Mouse (Mus musculus) adipose tissue, adult 10 weeks (tissue): ENCODE measurements around the gene Olfr746. TPM values are rescaled to one million over a fixed set of nuclear protein-coding genes. Genes with fewer than 3 reads are reported as not detected.

Experiments used
- polyA plus RNA-seq: library from polyadenylated mRNA; stranded (reverse); fragments of 350-450 nt; fragmentation: Illumina TruSeq; extraction: RNeasy Lipid Tissue Mini Kit (QIAGEN cat#74804); gene quantifications from one replicate; pipeline ENCODE4 v1.2.3, GENCODE M21; 2014; ENCODE audit warnings: low read depth, low replicate concordance

The Olfr746 gene
- polyA plus RNA-seq, result not detected

DNA sequence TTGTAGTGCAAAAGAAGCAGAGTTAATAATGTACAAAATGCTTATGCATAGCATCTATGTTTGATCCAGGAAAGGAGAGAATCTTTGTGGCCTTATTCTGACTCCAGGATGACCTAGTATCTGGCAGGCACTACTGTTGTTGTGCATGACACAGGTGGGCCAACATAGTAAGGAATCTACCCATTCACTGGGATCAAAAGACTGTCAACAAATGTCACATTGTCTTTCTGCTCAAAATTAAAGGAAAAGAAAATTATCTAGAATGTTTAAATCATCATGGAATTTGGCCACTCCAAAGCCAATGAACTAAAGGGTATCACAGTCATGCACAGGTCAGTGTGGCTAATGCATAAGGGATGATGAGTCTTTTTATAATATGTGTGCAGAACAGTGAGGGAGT is at the start of gene Olfr746:
Olfr746 (plus strand) TSS at position 301 of the 400 bp plus-strand sequence.

DNA sequence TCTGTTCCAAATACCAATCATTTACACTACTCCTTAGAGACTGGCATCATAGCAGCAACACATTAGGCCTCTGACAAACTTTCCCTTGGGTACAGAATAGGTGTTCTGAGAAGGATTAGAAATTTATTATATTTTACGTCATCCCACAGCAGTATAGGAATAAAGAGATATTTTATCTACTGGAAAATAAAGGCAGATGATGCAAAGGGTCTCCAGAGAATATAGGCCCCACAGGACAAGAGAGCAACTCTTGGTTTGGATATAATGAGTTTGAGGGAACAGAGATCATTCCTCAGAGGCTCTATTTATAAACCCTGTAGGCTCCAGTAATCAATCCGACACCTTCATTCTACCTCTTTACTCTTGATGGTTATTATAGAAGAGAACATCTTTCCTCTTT is 32.3 kb upstream of the Olfr746 start, which contains the start of gene Olfr744:
Olfr744 (plus strand) TSS at position 301 of the 400 bp plus-strand sequence.

DNA sequence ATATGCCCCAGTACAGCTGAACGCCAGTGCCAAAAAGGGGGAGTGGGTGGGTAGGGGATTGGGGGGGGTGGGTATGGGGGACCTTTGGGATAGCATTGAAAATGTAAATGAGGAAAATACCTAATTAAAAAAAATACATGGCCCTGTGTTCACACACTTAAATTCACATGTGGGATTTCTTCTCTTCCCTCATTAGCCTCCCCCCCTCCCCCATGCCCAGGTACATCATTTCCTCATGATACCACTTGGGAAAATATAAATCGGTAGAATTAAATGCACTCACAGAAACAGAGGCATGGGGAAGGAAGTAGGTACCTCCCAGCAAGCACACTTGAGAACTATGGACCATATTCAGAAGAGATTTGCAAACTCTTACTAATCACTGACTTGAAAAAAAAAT is 7.8 kb upstream of the Olfr746 start, which contains the start of gene Olfr745:
Olfr745 (plus strand) TSS at position 301 of the 400 bp plus-strand sequence.

DNA sequence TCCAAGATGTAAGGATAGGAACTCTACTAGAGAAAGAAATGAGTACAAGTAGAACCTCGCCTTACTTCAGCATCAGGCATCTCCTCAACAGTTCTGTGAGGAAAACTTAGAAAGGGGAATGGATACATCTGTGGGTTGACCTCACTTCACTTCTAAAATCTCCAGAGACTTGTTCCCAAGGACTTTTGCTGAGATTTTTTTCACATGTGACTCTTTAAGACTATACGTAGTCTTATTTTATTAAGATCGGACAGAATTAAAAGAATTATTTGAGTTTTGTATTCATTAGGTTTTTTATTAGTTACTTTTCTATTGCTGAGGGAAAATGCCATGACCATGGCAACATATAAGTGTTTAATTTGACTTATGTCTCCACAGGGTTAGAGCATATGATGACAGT is 46.2 kb downstream of the Olfr746 start, which contains the start of gene Olfr747:
Olfr747 (minus strand) TSS at position 101 of the 400 bp plus-strand sequence.

Other genes with a start within 250 kb of the Olfr746 start
- gene Olfr738, start 239.5 kb upstream of the Olfr746 start, polyA plus RNA-seq, result not detected
- not detected for gene Olfr739, start 228.5 kb upstream of the Olfr746 start, polyA plus RNA-seq
- not detected for gene Olfr740, start 201.5 kb upstream of the Olfr746 start, polyA plus RNA-seq
- gene Olfr741, start 174.3 kb upstream of the Olfr746 start, polyA plus RNA-seq, result not detected
- not detected for gene Olfr742, start 143.5 kb upstream of the Olfr746 start, polyA plus RNA-seq
- not detected for gene Olfr743, start 125.2 kb upstream of the Olfr746 start, polyA plus RNA-seq
- gene Olfr744, start 32.2 kb upstream of the Olfr746 start, polyA plus RNA-seq, result not detected
- gene Olfr745, start 7.7 kb upstream of the Olfr746 start, polyA plus RNA-seq, result not detected
- gene Olfr747, start 46.1 kb downstream of the Olfr746 start, polyA plus RNA-seq, result not detected
- not detected for gene Olfr748, start 60.3 kb downstream of the Olfr746 start, polyA plus RNA-seq
- not detected for gene Olfr749, start 98.0 kb downstream of the Olfr746 start, polyA plus RNA-seq
- 33.6 TPM for gene Ttc5, start 138.4 kb downstream of the Olfr746 start, polyA plus RNA-seq
- gene Ccnb1ip1, start 160.6 kb downstream of the Olfr746 start, polyA plus RNA-seq, result not detected
- gene Parp2, start 160.8 kb downstream of the Olfr746 start, polyA plus RNA-seq, result 33.7 TPM
- 28.4 TPM for gene Tep1, start 223.5 kb downstream of the Olfr746 start, polyA plus RNA-seq